Mouse (Mus musculus) neural tube, embryonic 13.5 days (tissue): ENCODE results near the gene Dmrtc2. TPM values are rescaled to one million over a fixed set of nuclear protein-coding genes. Genes with fewer than 3 reads are reported as not detected.
A peak's percentile ranks its signal among the peaks of the same experiment; 100 is the strongest.

ENCODE experiments used
- ATAC-seq: fragments of 200-750 bp; cut with Nextera tagmentation; 2 replicates; pipeline ENCODE4 v1.8.0; 2017; ENCODE audit warnings: low read depth, mild to moderate bottlenecking, moderate TSS enrichment, moderate library complexity
- H3K27ac ChIP-seq: fragments of 300-500 bp; sonication (generic); replicated peaks from 2 replicates; pipeline ENCODE4 v1.5.1; 2015; ENCODE audit warnings: moderate library complexity, mild to moderate bottlenecking, inconsistent platforms
- H3K27me3 ChIP-seq: fragments of 300-500 bp; sonication (generic); 2 replicates; pipeline ENCODE4 v1.6.1; 2015; ENCODE audit warnings: mild to moderate bottlenecking, inconsistent platforms
- H3K36me3 ChIP-seq: fragments of 300-500 bp; sonication (generic); 2 replicates; pipeline ENCODE4 v1.6.1; 2015; ENCODE audit warnings: mild to moderate bottlenecking, inconsistent platforms
- H3K4me1 ChIP-seq: fragments of 300-500 bp; sonication (generic); replicated peaks from 2 replicates; pipeline ENCODE4 v1.6.1; 2015; ENCODE audit warnings: inconsistent platforms
- H3K4me2 ChIP-seq: fragments of 300-500 bp; sonication (generic); 2 replicates; pipeline ENCODE4 v1.6.1; 2015; ENCODE audit warnings: inconsistent platforms, mild to moderate bottlenecking, moderate library complexity
- H3K4me3 ChIP-seq: fragments of 300-500 bp; sonication (generic); 2 replicates; pipeline ENCODE4 v1.5.1; 2015; ENCODE audit warnings: mild to moderate bottlenecking, inconsistent platforms
- H3K9ac ChIP-seq: fragments of 300-500 bp; sonication (generic); 2 replicates; pipeline ENCODE4 v1.6.1; 2015; ENCODE audit warnings: moderate library complexity, mild to moderate bottlenecking, inconsistent platforms
- H3K9me3 ChIP-seq: fragments of 300-500 bp; sonication (generic); 2 replicates; pipeline ENCODE4 v1.6.1; 2016; ENCODE audit warnings: inconsistent platforms
- WGBS: fragments of 180-500 bp; shearing (Covaris S2); methylation state at CpG from one replicate; pipeline ENCODE4 v1.1.7; 2015; 5-methylcytosine and 5-hydroxymethylcytosine counted together
- polyA plus RNA-seq: library from polyadenylated mRNA; unstranded; fragments of >200 nt; fragmentation: Nextera tagmentation; extraction: Ambion mirVana; gene quantifications from 2 replicates; pipeline ENCODE4 v1.2.1, GENCODE M21; 2015

Dmrtc2 gene
- polyA plus RNA-seq, 1 experiment from 2014 or later, result not detected

DNA sequence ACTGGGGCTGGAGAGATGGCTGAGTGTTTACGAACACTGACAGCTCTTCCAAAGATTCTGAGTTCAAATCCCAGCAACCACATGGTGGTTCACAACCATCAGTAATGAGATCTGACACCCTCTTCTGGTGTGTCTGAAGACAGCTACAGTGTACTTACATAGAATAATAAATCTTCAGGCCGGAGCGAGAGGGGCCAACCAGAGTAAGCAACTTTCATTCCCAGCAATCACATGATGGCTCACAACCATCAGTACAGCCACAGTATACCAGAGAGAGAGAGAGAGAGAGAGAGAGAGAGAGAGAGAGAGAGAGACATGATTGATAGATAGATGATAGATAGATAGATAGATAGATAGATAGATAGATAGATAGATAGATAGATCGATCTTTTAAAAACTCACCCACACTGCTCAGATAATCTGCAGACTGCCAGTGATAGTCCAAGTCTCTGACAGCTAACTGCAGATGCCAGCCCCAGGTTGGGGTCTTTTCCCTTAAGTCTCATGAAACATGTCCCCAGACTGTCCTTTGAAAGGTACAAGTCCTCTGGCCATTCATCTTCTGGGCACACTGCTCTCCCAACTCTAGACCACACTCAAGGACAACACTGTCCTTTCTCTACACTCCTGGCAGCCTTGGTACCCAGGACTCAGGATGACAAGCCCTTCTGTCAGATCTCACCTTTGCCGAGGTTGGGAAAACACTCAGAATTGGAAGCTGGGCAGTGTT is 18.1 kb upstream of the Dmrtc2 start:
- Histone ChIP-seq H3K27me3 (no peaks in the 10 kb centered on the region), H3K4me3 (no peak overlapping the region), H3K9me3 (no peaks in the 10 kb centered on the region), H3K4me2 (no peak overlapping the region), H3K4me1 (no peaks in the 10 kb centered on the region), H3K27ac (no peak overlapping the region), H3K36me3 (no peaks in the 10 kb centered on the region), H3K9ac (no peak overlapping the region)
- WGBS, result 83% methylated on average over 5 of the region's 5 CpGs
- ATAC-seq, result no peak

DNA sequence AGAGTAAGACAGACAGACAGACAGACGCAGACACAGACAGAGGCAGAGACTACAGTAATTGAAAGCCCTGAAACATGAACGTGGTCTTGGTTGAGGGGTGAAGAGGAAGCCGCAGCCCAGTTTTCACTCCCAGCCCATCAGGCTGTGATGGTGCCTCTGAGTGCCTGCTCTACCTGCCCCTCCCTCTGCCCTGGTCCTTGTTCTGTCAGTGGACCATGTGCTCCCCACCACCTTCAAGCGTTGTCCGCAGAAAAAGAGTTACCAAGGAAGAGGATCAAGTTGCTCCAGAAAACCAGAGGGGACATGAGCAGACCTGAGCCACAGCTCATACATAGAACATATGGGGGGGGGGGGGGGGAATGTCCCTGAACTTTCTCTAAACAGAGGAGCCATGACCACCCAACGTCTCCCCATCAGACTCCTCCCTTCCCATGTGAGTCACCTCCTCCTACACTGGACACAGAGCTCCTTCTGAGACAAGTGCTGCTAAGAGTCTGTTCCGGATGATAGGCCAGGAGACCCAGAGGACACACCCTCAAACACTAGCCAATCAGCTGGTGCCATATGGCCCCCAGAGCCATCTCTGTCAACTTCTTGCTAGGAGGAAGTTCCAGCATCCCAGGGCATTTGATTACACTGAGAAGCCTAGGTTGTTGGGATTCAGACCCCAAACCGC is 17.2 kb upstream of the Dmrtc2 start:
- Histone ChIP-seq H3K9ac (no peak overlapping the region), H3K4me1 (no peaks in the 10 kb centered on the region), H3K9me3 (no peaks in the 10 kb centered on the region), H3K36me3 (no peaks in the 10 kb centered on the region), H3K4me2 (no peak overlapping the region), H3K27me3 (no peaks in the 10 kb centered on the region), H3K27ac (no peak overlapping the region), H3K4me3 (no peak overlapping the region)
- ATAC-seq, result no peak
- 76% methylated on average over 8 of the region's 8 CpGs for WGBS

DNA sequence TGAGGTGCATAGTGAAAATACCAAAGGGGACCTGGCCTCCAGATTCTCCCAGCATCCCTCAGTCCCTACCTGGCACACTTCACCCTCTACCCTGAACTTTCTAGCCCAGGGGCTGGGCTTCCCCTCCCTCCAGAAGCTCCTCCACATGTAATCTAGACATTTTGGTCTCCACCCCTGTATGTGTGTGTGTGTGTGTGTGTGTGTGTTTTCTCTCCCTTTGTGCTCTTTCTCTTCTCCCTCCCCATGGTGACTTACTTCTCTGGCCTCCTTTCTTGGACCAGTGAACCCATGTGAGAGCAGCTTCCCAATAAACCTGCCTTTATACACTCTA is 16.7 kb upstream of the Dmrtc2 start:
- ATAC-seq, result no peak

DNA sequence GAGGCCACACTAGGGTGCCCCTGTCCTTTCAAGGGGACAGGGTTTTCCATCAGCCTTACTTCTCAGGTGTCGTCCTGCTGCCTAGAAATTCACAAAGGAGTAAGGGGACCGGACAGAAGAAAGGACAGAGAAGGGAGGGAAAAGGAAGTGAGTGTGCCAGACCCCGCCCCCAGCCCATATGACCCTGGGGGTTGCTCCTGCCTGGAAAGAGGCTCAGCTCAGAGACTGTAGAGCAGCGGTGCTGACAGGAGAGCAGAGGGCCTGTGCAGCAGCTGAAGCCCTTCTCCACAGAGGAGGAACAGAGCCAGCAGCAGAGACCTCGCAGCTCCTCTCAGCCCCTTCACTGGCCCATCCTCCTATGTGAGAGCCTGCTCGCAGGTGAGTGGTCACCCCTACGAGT is 16.2 kb upstream of the Dmrtc2 start:
- H3K4me2 ChIP-seq, result no peak overlapping the region
- H3K9ac ChIP-seq, result no peak overlapping the region
- ATAC-seq, result no peak
- no peaks in the 10 kb centered on the region for H3K36me3 ChIP-seq
- no peaks in the 10 kb centered on the region for H3K27me3 ChIP-seq
- no peak overlapping the region for H3K4me3 ChIP-seq
- WGBS, result 47% methylated on average over 7 of the region's 7 CpGs
- H3K4me1 ChIP-seq, result no peaks in the 10 kb centered on the region
- no peak overlapping the region for H3K27ac ChIP-seq
- H3K9me3 ChIP-seq, result no peaks in the 10 kb centered on the region

More for the DNA sequence above, 16.7 kb upstream of the Dmrtc2 start:
- Histone ChIP-seq H3K9ac (no peak overlapping the region), H3K4me3 (no peak overlapping the region), H3K4me1 (no peaks in the 10 kb centered on the region), H3K36me3 (no peaks in the 10 kb centered on the region), H3K27ac (no peak overlapping the region), H3K4me2 (no peak overlapping the region), H3K9me3 (no peaks in the 10 kb centered on the region), H3K27me3 (no peaks in the 10 kb centered on the region)

DNA sequence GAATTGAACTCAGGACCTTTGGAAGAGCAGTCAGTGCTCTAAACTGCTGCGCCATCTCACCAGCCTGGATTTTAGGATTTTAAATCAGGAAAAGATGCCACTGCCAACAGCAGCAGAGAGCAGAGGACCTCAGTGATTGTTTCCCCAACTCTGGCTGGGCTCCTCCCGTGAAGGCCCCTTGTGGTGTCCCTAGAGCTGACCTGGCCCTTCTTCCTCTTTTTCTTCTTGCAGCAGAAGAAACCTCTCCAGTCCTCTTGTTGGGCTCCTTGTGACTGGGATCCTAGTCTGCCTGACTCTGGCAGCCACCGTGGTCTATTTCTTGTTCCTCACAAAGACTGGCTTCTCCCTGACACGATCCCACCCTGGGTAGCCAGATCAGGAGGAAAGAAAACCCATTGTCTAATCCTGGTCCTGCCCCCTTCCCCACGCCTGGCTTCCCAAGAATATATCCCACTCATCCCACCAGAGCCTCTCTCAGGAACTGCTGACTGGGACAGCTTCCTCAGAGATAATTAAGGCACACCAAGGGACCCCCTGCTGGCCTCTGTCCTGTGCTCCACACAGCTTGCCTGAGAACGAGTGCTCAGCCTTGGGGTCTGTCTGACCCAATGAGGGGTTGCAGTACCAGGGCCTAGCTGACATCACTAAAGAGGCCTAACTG is 13.3 kb upstream of the Dmrtc2 start:
- ATAC-seq, result no peak
- WGBS, result 34% methylated on average over 6 of the region's 6 CpGs
- no peaks in the 10 kb centered on the region for H3K27me3 ChIP-seq
- no peaks in the 10 kb centered on the region for H3K4me1 ChIP-seq
- H3K9ac ChIP-seq, result no peak overlapping the region
- H3K9me3 ChIP-seq, result no peaks in the 10 kb centered on the region
- no peak overlapping the region for H3K4me3 ChIP-seq
- H3K36me3 ChIP-seq, result no peaks in the 10 kb centered on the region
- H3K27ac ChIP-seq, result no peak overlapping the region
- H3K4me2 ChIP-seq, result no peak overlapping the region

DNA sequence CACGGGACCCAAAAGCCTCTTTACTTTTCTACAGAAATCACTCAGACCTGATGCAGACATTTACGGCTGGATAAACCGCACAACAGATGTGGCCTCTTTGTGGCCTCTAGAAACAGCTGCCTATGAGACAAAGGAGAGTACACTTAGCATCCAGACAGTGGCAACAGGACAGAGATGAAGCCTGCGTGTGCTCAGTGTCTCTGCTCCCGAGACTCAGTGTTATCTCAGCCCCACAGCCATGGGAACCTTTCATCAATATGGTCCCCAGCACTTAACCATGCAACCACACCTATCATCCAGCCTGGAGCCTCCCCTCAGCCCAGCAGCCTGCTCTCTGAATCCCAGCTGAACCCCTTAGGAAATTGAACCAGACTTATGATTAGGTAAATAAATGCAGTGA is 10.6 kb upstream of the Dmrtc2 start:
- H3K27ac ChIP-seq, result no peak overlapping the region
- no peak overlapping the region for H3K9ac ChIP-seq
- 69% methylated on average over 5 of the region's 5 CpGs for WGBS
- no peaks in the 10 kb centered on the region for H3K36me3 ChIP-seq
- H3K4me2 ChIP-seq, result no peak overlapping the region
- H3K4me1 ChIP-seq, result no peaks in the 10 kb centered on the region
- no peak overlapping the region for H3K4me3 ChIP-seq
- H3K27me3 ChIP-seq, result no peaks in the 10 kb centered on the region
- no peaks in the 10 kb centered on the region for H3K9me3 ChIP-seq
- ATAC-seq, result no peak

DNA sequence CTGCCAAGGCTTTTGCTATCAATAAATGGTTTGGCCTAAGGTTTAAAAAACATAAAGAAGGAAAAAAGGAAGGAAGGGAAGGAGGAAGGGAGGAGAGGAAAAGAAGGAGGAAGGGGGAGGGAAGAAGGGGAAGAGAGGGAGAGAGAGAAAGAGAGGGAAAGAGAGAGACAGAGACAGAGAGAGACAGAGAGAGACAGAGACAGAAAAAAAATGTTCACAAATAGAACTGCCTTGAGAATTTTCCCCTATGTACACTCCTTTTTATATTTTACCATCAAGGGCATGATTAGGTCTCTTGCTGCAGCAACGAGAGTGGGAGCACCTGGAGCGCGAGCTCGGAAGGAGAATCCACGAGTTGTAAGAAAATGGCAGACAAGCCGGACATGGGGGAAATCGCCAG is 7.9 kb upstream of the Dmrtc2 start, which contains the start of gene Gm9844:
TSS of gene Gm9844 (plus strand) at position 301 of the 400 bp plus-strand sequence.
- no peak for ATAC-seq
- 86% methylated on average over 7 of the region's 7 CpGs for WGBS
- Histone ChIP-seq H3K9me3 (no peaks in the 10 kb centered on the region), H3K4me3 (no peak within 1 kb of the TSS), H3K36me3 (no peaks in the 10 kb centered on the region), H3K4me1 (no peaks in the 10 kb centered on the region), H3K27ac (no peak within 1 kb of the TSS), H3K9ac (no peak within 1 kb of the TSS), H3K4me2 (no peak within 1 kb of the TSS), H3K27me3 (no peaks in the 10 kb centered on the region)

DNA sequence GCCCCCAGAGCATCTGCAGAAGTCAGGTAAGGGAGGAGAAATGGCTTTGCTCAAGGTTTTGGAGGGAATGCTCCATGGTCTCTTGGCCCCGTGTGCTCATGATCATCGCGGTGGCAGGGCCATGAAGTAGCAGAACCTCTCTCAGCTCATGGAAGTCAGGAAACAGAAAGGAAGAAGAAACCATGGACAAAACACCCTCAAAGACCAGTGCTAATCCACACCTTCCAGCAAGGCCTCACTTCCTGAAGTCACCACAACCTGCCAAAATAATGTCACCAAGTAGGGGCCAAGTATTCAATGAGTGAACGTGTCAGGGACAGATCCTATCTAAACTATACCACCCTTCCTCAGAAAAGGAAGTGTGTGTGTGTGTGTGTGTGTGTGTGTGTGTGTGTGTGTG is 7.0 kb upstream of the Dmrtc2 start:
- no peak overlapping the region for H3K9ac ChIP-seq
- H3K27me3 ChIP-seq, result no peaks in the 10 kb centered on the region
- no peak overlapping the region for H3K27ac ChIP-seq
- H3K9me3 ChIP-seq, result no peaks in the 10 kb centered on the region
- no peak overlapping the region for H3K4me2 ChIP-seq
- no peak for ATAC-seq
- H3K4me1 ChIP-seq, result no peaks in the 10 kb centered on the region
- H3K36me3 ChIP-seq, result no peaks in the 10 kb centered on the region
- 91% methylated on average over 4 of the region's 4 CpGs for WGBS
- no peak overlapping the region for H3K4me3 ChIP-seq

DNA sequence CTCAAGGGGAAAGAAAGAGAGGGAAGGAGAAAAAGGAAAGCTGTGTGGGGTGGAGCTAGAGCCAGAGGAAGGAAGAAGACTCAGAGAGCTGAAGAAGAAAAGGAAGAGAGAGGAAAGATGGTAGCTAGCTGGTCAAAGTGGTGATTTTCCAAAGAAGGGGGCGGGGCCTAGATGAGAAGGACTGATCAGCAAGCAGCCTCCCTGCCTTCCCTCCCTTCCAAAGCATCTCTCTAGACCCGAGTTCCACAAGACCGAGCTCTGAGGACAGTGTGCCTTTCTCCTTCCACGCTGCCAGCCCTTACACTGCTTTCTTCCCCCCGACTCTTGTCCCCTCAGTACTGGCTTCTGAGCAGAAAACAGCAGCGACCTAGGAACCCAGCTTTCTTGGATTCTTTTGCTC is 5.7 kb upstream of the Dmrtc2 start:
- H3K27ac ChIP-seq, result no peak overlapping the region
- ATAC-seq, result no peak
- no peak overlapping the region for H3K4me3 ChIP-seq
- no peak overlapping the region for H3K4me2 ChIP-seq
- no peaks in the 10 kb centered on the region for H3K36me3 ChIP-seq
- no peak overlapping the region for H3K9ac ChIP-seq
- no peaks in the 10 kb centered on the region for H3K27me3 ChIP-seq
- H3K9me3 ChIP-seq, result no peaks in the 10 kb centered on the region
- peaks cover 6% of the 10 kb centered on the region; the same call in 1 of the 2 replicates for H3K4me1 ChIP-seq
- WGBS, result 33% methylated on average over 6 of the region's 6 CpGs

DNA sequence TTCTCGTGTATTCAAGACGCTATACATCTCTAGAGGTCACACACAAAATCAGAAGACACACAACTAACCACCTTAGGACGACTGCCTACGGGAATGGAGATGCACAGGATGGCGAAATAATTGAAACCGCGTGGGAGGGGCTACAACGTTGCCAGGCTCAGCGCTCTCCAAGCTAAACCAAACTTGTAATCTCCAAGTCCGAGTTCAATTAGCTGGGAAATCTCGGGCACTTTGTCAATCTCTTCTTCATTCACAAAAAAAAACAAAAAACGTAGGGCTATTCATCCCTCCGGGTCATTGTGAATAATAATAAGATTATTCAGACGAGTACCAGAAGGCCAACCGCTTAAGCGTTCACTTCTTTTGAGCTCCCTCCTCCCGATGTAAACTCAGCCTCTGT is 777 bp upstream of the Dmrtc2 start:
- H3K9ac ChIP-seq, result no peak overlapping the region
- H3K4me1 ChIP-seq, result peaks cover 6% of the 10 kb centered on the region; the same call in 1 of the 2 replicates
- WGBS, result 59% methylated on average over 17 of the region's 17 CpGs
- H3K4me2 ChIP-seq, result no peak overlapping the region
- ATAC-seq, result no peak
- no peaks in the 10 kb centered on the region for H3K27me3 ChIP-seq
- H3K27ac ChIP-seq, result no peak overlapping the region
- no peak overlapping the region for H3K4me3 ChIP-seq
- H3K9me3 ChIP-seq, result peaks cover 5% of the 10 kb centered on the region; the same call in 1 of the 2 replicates
- no peaks in the 10 kb centered on the region for H3K36me3 ChIP-seq

DNA sequence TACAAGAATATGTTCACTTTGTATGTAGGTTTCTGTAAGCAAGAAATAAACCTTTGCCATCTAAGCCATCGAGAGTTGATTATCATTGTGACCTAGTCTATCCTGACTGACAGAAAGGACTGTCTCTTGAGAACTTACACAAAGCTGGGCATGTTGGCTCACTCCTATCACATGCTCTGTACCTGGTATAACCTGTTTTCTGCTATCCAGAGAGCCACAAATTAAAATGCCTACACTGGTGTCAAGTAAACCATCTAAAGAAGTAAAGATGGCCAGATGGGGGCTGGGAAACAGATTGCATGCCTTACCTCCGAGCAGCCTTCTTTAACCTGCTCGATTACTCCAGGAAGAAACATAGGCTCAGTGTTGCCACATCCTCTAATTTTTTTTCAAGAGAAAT is 7.7 kb downstream of the Dmrtc2 start:
- ATAC-seq, result no peak
- no peaks in the 10 kb centered on the region for H3K27me3 ChIP-seq
- H3K27ac ChIP-seq, result no peak overlapping the region
- H3K4me3 ChIP-seq, result no peak overlapping the region
- no peak overlapping the region for H3K4me2 ChIP-seq
- no peaks in the 10 kb centered on the region for H3K36me3 ChIP-seq
- 84% methylated on average over 3 of the region's 3 CpGs for WGBS
- 0 out of 2 replicates have a peak, but pooled peaks cover 7% of the 10 kb centered on the region for H3K4me1 ChIP-seq
- no peak overlapping the region for H3K9ac ChIP-seq
- no peaks in the 10 kb centered on the region for H3K9me3 ChIP-seq

DNA sequence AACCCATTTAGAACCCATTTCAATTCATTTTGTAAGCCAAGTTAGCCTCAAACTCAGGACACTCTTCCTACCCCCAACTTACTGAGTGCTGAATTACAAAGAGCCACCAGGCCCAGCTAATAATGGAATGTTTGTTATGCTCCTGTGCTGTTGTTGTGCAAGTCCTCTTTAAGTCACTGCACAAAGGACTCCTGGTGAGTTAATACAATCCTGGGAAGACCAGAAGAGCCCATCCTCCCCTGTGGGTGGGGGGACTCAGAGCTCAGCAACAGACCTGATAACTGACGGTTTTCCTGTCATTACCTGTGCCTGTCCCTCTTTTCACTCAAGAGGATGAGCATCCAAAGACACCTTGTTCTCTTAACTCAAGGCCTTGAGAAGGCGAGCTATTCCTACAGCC is 9.8 kb downstream of the Dmrtc2 start:
- H3K4me3 ChIP-seq, result no peak overlapping the region
- H3K9ac ChIP-seq, result peak overlapping the region; percentile 35; the same call in 1 of the 2 replicates
- WGBS, result 13% methylated on average over 2 of the region's 2 CpGs
- no peaks in the 10 kb centered on the region for H3K9me3 ChIP-seq
- no peak overlapping the region for H3K4me2 ChIP-seq
- no peaks in the 10 kb centered on the region for H3K27me3 ChIP-seq
- no peak for ATAC-seq
- H3K36me3 ChIP-seq, result no peaks in the 10 kb centered on the region
- 0 out of 2 replicates have a peak, but pooled peaks cover 7% of the 10 kb centered on the region for H3K4me1 ChIP-seq
- H3K27ac ChIP-seq, result 0 out of 2 replicates have a peak overlapping the region, but pooled peaks have one; percentile 15
